Mouse (Mus musculus): ENCODE measurements at regions not wholly inside any gene's neighbourhood (a gene's known extent, or its start where the extent isn't known, plus 50 kb on each side); places are given as distances from the start of the nearest gene placed in this dataset.

GRCm38 (mm10) chr8:8182108-8182507 lies 478.9 kb downstream of the Efnb2 start:
- H3K4me1 ChIP-seq: 0 out of 2 replicates have a peak, but pooled peaks cover 7% of the 10 kb centered on the region
- H3K9me3 ChIP-seq (replicated peaks): no peaks in the 10 kb centered on the region
- WGBS: 94% methylated on average over 2 of the region's 2 CpGs
- H3K27ac ChIP-seq: no peak overlapping the region
- no peak for DNase-seq (ENCODE audit: low spot score)
- no peaks in the 10 kb centered on the region for H3K27me3 ChIP-seq (ENCODE audit: low read depth, poor library complexity, severe bottlenecking)
- H3K36me3 ChIP-seq: no peaks in the 10 kb centered on the region
- H3K4me3 ChIP-seq: no peak overlapping the region

GRCm38 (mm10) chr8:8174286-8174685 lies 486.8 kb downstream of the Efnb2 start:
- H3K9me3 ChIP-seq (replicated peaks): no peaks in the 10 kb centered on the region
- no peak for DNase-seq (ENCODE audit: low spot score)
- no peak overlapping the region for H3K27ac ChIP-seq
- H3K4me3 ChIP-seq: no peak overlapping the region
- WGBS: 58% methylated on average over 2 of the region's 2 CpGs
- H3K27me3 ChIP-seq (ENCODE audit: low read depth, poor library complexity, severe bottlenecking): no peaks in the 10 kb centered on the region
- H3K36me3 ChIP-seq: no peaks in the 10 kb centered on the region
- no peaks in the 10 kb centered on the region for H3K4me1 ChIP-seq

- Histone ChIP-seq H3K27me3 (ENCODE audit: low read depth, poor library complexity, severe bottlenecking) (no peaks in the 10 kb centered on the region), H3K4me1 (no peaks in the 10 kb centered on the region), H3K36me3 (no peaks in the 10 kb centered on the region), H3K4me3 (no peak overlapping the region), H3K27ac (no peak overlapping the region), H3K9me3 (replicated peaks) (no peaks in the 10 kb centered on the region)
- DNase-seq (ENCODE audit: low spot score): no peak
- WGBS: 83% methylated on average over 6 of the region's 6 CpGs
These were observed 492.4 kb downstream of the Efnb2 start for GRCm38 (mm10) chr8:8168674-8169073.

- no peak overlapping the region for H3K27ac ChIP-seq
- no peak for DNase-seq (ENCODE audit: low spot score)
- H3K27me3 ChIP-seq (ENCODE audit: low read depth, poor library complexity, severe bottlenecking): no peaks in the 10 kb centered on the region
- no peaks in the 10 kb centered on the region for H3K36me3 ChIP-seq
- no peaks in the 10 kb centered on the region for H3K4me1 ChIP-seq
- 89% methylated on average over 11 of the region's 11 CpGs for WGBS
- no peak overlapping the region for H3K4me3 ChIP-seq
- no peaks in the 10 kb centered on the region for H3K9me3 ChIP-seq (replicated peaks)
These were observed 492.8 kb downstream of the Efnb2 start for GRCm38 (mm10) chr8:8168250-8168649.

- no peaks in the 10 kb centered on the region for H3K36me3 ChIP-seq
- H3K4me1 ChIP-seq: no peaks in the 10 kb centered on the region
- H3K27me3 ChIP-seq (ENCODE audit: low read depth, poor library complexity, severe bottlenecking): no peaks in the 10 kb centered on the region
- H3K9me3 ChIP-seq (replicated peaks): no peaks in the 10 kb centered on the region
- DNase-seq (ENCODE audit: low spot score): no peak
- no peak overlapping the region for H3K27ac ChIP-seq
- no peak overlapping the region for H3K4me3 ChIP-seq
- 92% methylated on average over 5 of the region's 5 CpGs for WGBS
These were observed 513.5 kb downstream of the Efnb2 start for GRCm38 (mm10) chr8:8147527-8147926.

- no peaks in the 10 kb centered on the region for H3K27me3 ChIP-seq (ENCODE audit: low read depth, poor library complexity, severe bottlenecking)
- DNase-seq (ENCODE audit: low spot score): no peak
- no peaks in the 10 kb centered on the region for H3K36me3 ChIP-seq
- 78% methylated on average over 6 of the region's 6 CpGs for WGBS
- no peak overlapping the region for H3K27ac ChIP-seq
- no peaks in the 10 kb centered on the region for H3K9me3 ChIP-seq (replicated peaks)
- H3K4me3 ChIP-seq: no peak overlapping the region
- H3K4me1 ChIP-seq: no peaks in the 10 kb centered on the region
These were observed 518.0 kb downstream of the Efnb2 start for GRCm38 (mm10) chr8:8142933-8143495.

GRCm38 (mm10) chr8:8142461-8142860 lies 518.6 kb downstream of the Efnb2 start:
- H3K36me3 ChIP-seq: no peaks in the 10 kb centered on the region
- WGBS: 58% methylated on average over 3 of the region's 3 CpGs
- DNase-seq (ENCODE audit: low spot score): no peak
- no peak overlapping the region for H3K4me3 ChIP-seq
- H3K9me3 ChIP-seq (replicated peaks): no peaks in the 10 kb centered on the region
- no peaks in the 10 kb centered on the region for H3K4me1 ChIP-seq
- no peaks in the 10 kb centered on the region for H3K27me3 ChIP-seq (ENCODE audit: low read depth, poor library complexity, severe bottlenecking)
- H3K27ac ChIP-seq: no peak overlapping the region

GRCm38 (mm10) chr8:8139720-8140119 lies 521.3 kb downstream of the Efnb2 start:
- 93% methylated on average over 3 of the region's 3 CpGs for WGBS
- Histone ChIP-seq H3K4me3 (no peak overlapping the region), H3K4me1 (0 out of 2 replicates have a peak, but pooled peaks cover 5% of the 10 kb centered on the region), H3K27me3 (ENCODE audit: low read depth, poor library complexity, severe bottlenecking) (no peaks in the 10 kb centered on the region), H3K36me3 (no peaks in the 10 kb centered on the region), H3K9me3 (replicated peaks) (no peaks in the 10 kb centered on the region), H3K27ac (no peak overlapping the region)
- no peak for DNase-seq (ENCODE audit: low spot score)

- no peak overlapping the region for H3K27ac ChIP-seq
- H3K4me3 ChIP-seq: no peak overlapping the region
- no peaks in the 10 kb centered on the region for H3K9me3 ChIP-seq (replicated peaks)
- H3K36me3 ChIP-seq: no peaks in the 10 kb centered on the region
- no peak for DNase-seq (ENCODE audit: low spot score)
- WGBS: 49% methylated on average over 10 of the region's 10 CpGs
- peaks cover 20% of the 10 kb centered on the region for H3K4me1 ChIP-seq
- peaks cover 16% of the 10 kb centered on the region; the same call in 1 of the 2 replicates for H3K27me3 ChIP-seq (ENCODE audit: low read depth, poor library complexity, severe bottlenecking)
These were observed 527.8 kb downstream of the Efnb2 start for GRCm38 (mm10) chr8:8133001-8133785.

- Histone ChIP-seq H3K36me3 (no peaks in the 10 kb centered on the region), H3K27ac (no peak overlapping the region), H3K4me1 (peaks cover 20% of the 10 kb centered on the region), H3K4me3 (no peak overlapping the region), H3K27me3 (ENCODE audit: low read depth, poor library complexity, severe bottlenecking) (peaks cover 16% of the 10 kb centered on the region; the same call in 1 of the 2 replicates), H3K9me3 (replicated peaks) (no peaks in the 10 kb centered on the region)
- no peak for DNase-seq (ENCODE audit: low spot score)
- 32% methylated on average over 3 of the region's 3 CpGs for WGBS
These were observed 529.1 kb downstream of the Efnb2 start for GRCm38 (mm10) chr8:8131961-8132376.

- peaks cover 16% of the 10 kb centered on the region; the same call in 1 of the 2 replicates for H3K27me3 ChIP-seq (ENCODE audit: low read depth, poor library complexity, severe bottlenecking)
- no peaks in the 10 kb centered on the region for H3K36me3 ChIP-seq
- DNase-seq (ENCODE audit: low spot score): no peak
- WGBS: 42% methylated on average over 2 of the region's 2 CpGs
- no peaks in the 10 kb centered on the region for H3K9me3 ChIP-seq (replicated peaks)
- no peak overlapping the region for H3K27ac ChIP-seq
- no peak overlapping the region for H3K4me3 ChIP-seq
- peaks cover 18% of the 10 kb centered on the region for H3K4me1 ChIP-seq
These were observed 530.2 kb downstream of the Efnb2 start for GRCm38 (mm10) chr8:8130806-8131205.

- 22% methylated on average over 6 of the region's 6 CpGs for WGBS
- Histone ChIP-seq H3K4me1 (no peaks in the 10 kb centered on the region), H3K4me3 (no peak overlapping the region), H3K27ac (no peak overlapping the region), H3K27me3 (ENCODE audit: low read depth, poor library complexity, severe bottlenecking) (no peaks in the 10 kb centered on the region), H3K9me3 (replicated peaks) (no peaks in the 10 kb centered on the region), H3K36me3 (no peaks in the 10 kb centered on the region)
- DNase-seq (ENCODE audit: low spot score): no peak
These were observed 545.2 kb downstream of the Efnb2 start for GRCm38 (mm10) chr8:8115595-8116429.

GRCm38 (mm10) chr8:8114604-8115003 lies 546.4 kb downstream of the Efnb2 start:
- no peak overlapping the region for H3K27ac ChIP-seq
- no peaks in the 10 kb centered on the region for H3K4me1 ChIP-seq
- DNase-seq (ENCODE audit: low spot score): no peak
- no peaks in the 10 kb centered on the region for H3K9me3 ChIP-seq (replicated peaks)
- H3K36me3 ChIP-seq: no peaks in the 10 kb centered on the region
- H3K27me3 ChIP-seq (ENCODE audit: low read depth, poor library complexity, severe bottlenecking): no peaks in the 10 kb centered on the region
- WGBS: 90% methylated on average over 3 of the region's 3 CpGs
- no peak overlapping the region for H3K4me3 ChIP-seq

All from limb, embryonic 10.5 days (tissue).